Mouse (Mus musculus) monocyte, adult 5-6 weeks (primary cell): ENCODE data around the gene Ppp1cc. TPM values are rescaled to one million over a fixed set of nuclear protein-coding genes. Genes with fewer than 3 reads are reported as not detected.

ENCODE experiments used
- total RNA-seq: library from RNA; stranded (forward); fragments of 200-1000, 200-491, 200-594 nt; gene quantifications from 3 replicates; pipeline ENCODE4 v1.2.3, GENCODE M21; 2017

Ppp1cc gene
- total RNA-seq, 1 experiment from 2014 or later = 191 TPM

Other genes with a start within 250 kb of the Ppp1cc start
- not detected in 3 replicates for gene Cux2, start 108.2 kb upstream of the Ppp1cc start, total RNA-seq
- gene Myl2, start 57.3 kb upstream of the Ppp1cc start, total RNA-seq = not detected in 3 replicates
- gene Ccdc63, start 17.5 kb upstream of the Ppp1cc start, total RNA-seq = 0.48 TPM in 1 of 3 replicates, not detected in the others
- 25.7 to 39.4 TPM (median 30.3 TPM) in 3 replicates for gene Hvcn1, start 48.5 kb downstream of the Ppp1cc start, total RNA-seq
- gene Tctn1, start 106.2 kb downstream of the Ppp1cc start, total RNA-seq = 1.1 to 4.4 TPM (median 2.0 TPM) in 3 replicates
- gene Pptc7, start 126.1 kb downstream of the Ppp1cc start, total RNA-seq = 33.3 to 37.2 TPM (median 36.9 TPM) in 3 replicates
- gene Rad9b, start 196.0 kb downstream of the Ppp1cc start, total RNA-seq = 3.9 to 8.9 TPM (median 7.4 TPM) in 3 replicates
- gene Vps29, start 196.1 kb downstream of the Ppp1cc start, total RNA-seq = 63.4 to 67.5 TPM (median 67.5 TPM) in 3 replicates
- gene Gpn3, start 213.6 kb downstream of the Ppp1cc start, total RNA-seq = 42.8 to 46.5 TPM (median 45.0 TPM) in 3 replicates
- 2.2 to 7.9 TPM (median 5.5 TPM) in 3 replicates for gene Fam216a, start 214.1 kb downstream of the Ppp1cc start, total RNA-seq
- gene Arpc3, start 233.6 kb downstream of the Ppp1cc start, total RNA-seq = 945 to 1,364 TPM (median 1,320 TPM) in 3 replicates